Mouse (Mus musculus): Measurements from ENCODE around the gene Tbck. TPM values are rescaled to one million over a fixed set of nuclear protein-coding genes. Genes with fewer than 3 reads are reported as not detected.
A peak's percentile ranks its signal among the peaks of the same experiment; 100 is the strongest.

Tbck gene
- total RNA-seq, 2 experiments from 2014 or later, result 29.4 to 30.8 TPM

GRCm38 (mm10) chr3:132860796-132861195 lies 176.9 kb downstream of the Tbck start:
- no peak for DNase-seq (ENCODE audit: low spot score in 2 of 2)
- intact Hi-C loops (cut with DNase I), result no loop called here

- intact Hi-C loops (cut with DNase I), result no loop called here
- DNase-seq (ENCODE audit: low spot score in 2 of 2), result peak in 1 of 2 experiments; percentile 15
Measured at GRCm38 (mm10) chr3:132863843-132864242, 179.9 kb downstream of the Tbck start.

- intact Hi-C loops (cut with DNase I), result no loop called here
- peak in 1 of 2 experiments; percentile 10 for DNase-seq (ENCODE audit: low spot score in 2 of 2)
Measured at GRCm38 (mm10) chr3:132864329-132864919, 180.5 kb downstream of the Tbck start.

- intact Hi-C loops (cut with DNase I), result no loop called here
- DNase-seq (ENCODE audit: low spot score in 2 of 2), result no peak
Measured at GRCm38 (mm10) chr3:132864986-132865385, 181.0 kb downstream of the Tbck start.

- no peak for DNase-seq (ENCODE audit: low spot score in 2 of 2)
- intact Hi-C loops (cut with DNase I), result no loop called here
Measured at GRCm38 (mm10) chr3:132865596-132865995, 181.7 kb downstream of the Tbck start.

GRCm38 (mm10) chr3:132866984-132867383 lies 183.0 kb downstream of the Tbck start:
- DNase-seq (ENCODE audit: low spot score in 2 of 2), result no peak
- intact Hi-C loops (cut with DNase I), result no loop called here

GRCm38 (mm10) chr3:132868838-132869237 lies 184.9 kb downstream of the Tbck start:
- no peak for DNase-seq (ENCODE audit: low spot score in 2 of 2)
- intact Hi-C loops (cut with DNase I), result no loop called here

- intact Hi-C loops (cut with DNase I), result no loop called here
- peak in 1 of 2 experiments; percentile 23 for DNase-seq (ENCODE audit: low spot score in 2 of 2)
Measured at GRCm38 (mm10) chr3:132870079-132870478, 186.1 kb downstream of the Tbck start.

GRCm38 (mm10) chr3:132871318-132871904 lies 187.5 kb downstream of the Tbck start:
- DNase-seq (ENCODE audit: low spot score in 2 of 2), result no peak
- intact Hi-C loops (cut with DNase I), result no loop called here

- intact Hi-C loops (cut with DNase I), result no loop called here
Measured at GRCm38 (mm10) chr3:132873251-132873650, 189.3 kb downstream of the Tbck start.

GRCm38 (mm10) chr3:132876011-132876708 lies 192.2 kb downstream of the Tbck start:
- intact Hi-C loops (cut with DNase I), result no loop called here
- DNase-seq (ENCODE audit: low spot score in 2 of 2), result no peak

More at GRCm38 (mm10) chr3:132873251-132873650, 189.3 kb downstream of the Tbck start:
- DNase-seq (ENCODE audit: low spot score in 2 of 2), result no peak

GRCm38 (mm10) chr3:132876933-132877676 lies 193.2 kb downstream of the Tbck start:
- DNase-seq (ENCODE audit: low spot score in 2 of 2), result no peak
- intact Hi-C loops (cut with DNase I), result no loop called here

GRCm38 (mm10) chr3:132880361-132880760 lies 196.4 kb downstream of the Tbck start:
- intact Hi-C loops (cut with DNase I), result no loop called here
- no peak for DNase-seq (ENCODE audit: low spot score in 2 of 2)

- intact Hi-C loops (cut with DNase I), result no loop called here
- DNase-seq (ENCODE audit: low spot score in 2 of 2), result no peak
Measured at GRCm38 (mm10) chr3:132880826-132881225, 196.9 kb downstream of the Tbck start.

GRCm38 (mm10) chr3:132883256-132883655 lies 199.3 kb downstream of the Tbck start:
- intact Hi-C loops (cut with DNase I), result no loop called here
- no peak for DNase-seq (ENCODE audit: low spot score in 2 of 2)

- intact Hi-C loops (cut with DNase I), result no loop called here
- DNase-seq (ENCODE audit: low spot score in 2 of 2), result no peak
Measured at GRCm38 (mm10) chr3:132884459-132884858, 200.5 kb downstream of the Tbck start.

- DNase-seq (ENCODE audit: low spot score in 2 of 2), result no peak
- intact Hi-C loops (cut with DNase I), result no loop called here
Measured at GRCm38 (mm10) chr3:132886419-132887050, 202.6 kb downstream of the Tbck start.

- DNase-seq (ENCODE audit: low spot score in 2 of 2), result no peak
- intact Hi-C loops (cut with DNase I), result no loop called here
Measured at GRCm38 (mm10) chr3:132887074-132887848, 203.3 kb downstream of the Tbck start.
